Mouse (Mus musculus) megakaryocyte-erythroid progenitor cell, adult 5-6 weeks (primary cell): ENCODE results near the gene Mcpt1. TPM values are rescaled to one million over a fixed set of nuclear protein-coding genes. Genes with fewer than 3 reads are reported as not detected.
"Not testable (repeated sequence)": the region's sequence is repeated elsewhere in the genome, so short reads cannot be mapped to it uniquely, and the experiment has no call there.

ENCODE experiments used
- ATAC-seq: replicated peaks from 2 replicates; pipeline ENCODE4 v1.8.0; 2016; ENCODE audit warnings: mild to moderate bottlenecking, inconsistent platforms; ENCODE audit not compliant: severe bottlenecking, poor library complexity, low FRiP score, low TSS enrichment
- total RNA-seq, 2 experiments: library from RNA; stranded (forward) in 1 of 2; stranded (reverse) in 1 of 2; fragments of 200-1000, 215-1000 nt in 1 of 2; fragments of >200 nt in 1 of 2; fragmentation: Nextera tagmentation in 1 of 2; gene quantifications; 2 replicates each; pipeline ENCODE4 v1.2.3; 2014 to 2017

Gene Mcpt1
- total RNA-seq (2014; fragmentation: Nextera tagmentation) (not detected in 2 replicates), total RNA-seq (2017) (not detected in 2 replicates)

- ATAC-seq = not testable (repeated sequence)
Measured at GRCm38 (mm10) chr14:56017671-56018070, at the start of gene Mcpt1. TSS of gene Mcpt1 (plus strand) at chr14:56017971.

DNA sequence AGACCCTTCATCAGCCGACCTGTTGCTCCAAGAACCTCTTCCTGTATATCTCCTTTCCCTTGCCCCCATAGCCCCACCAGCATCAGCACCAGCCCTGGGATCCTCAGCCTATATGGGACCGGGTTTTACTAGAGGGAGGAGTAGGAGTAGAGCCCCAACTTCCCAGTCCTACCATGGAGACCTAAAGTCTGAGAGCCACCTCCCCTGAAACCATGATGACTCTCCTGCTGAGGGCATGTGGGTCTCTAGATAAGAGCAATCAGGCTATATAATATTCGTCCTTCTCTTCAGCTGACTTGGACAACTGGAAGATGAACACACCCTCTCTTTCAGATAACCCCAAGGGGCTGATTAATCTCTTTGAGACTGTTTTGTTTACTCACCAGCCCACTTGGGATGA, 30.3 kb upstream of the Mcpt1 start:
- peak; percentile 93 for ATAC-seq

DNA sequence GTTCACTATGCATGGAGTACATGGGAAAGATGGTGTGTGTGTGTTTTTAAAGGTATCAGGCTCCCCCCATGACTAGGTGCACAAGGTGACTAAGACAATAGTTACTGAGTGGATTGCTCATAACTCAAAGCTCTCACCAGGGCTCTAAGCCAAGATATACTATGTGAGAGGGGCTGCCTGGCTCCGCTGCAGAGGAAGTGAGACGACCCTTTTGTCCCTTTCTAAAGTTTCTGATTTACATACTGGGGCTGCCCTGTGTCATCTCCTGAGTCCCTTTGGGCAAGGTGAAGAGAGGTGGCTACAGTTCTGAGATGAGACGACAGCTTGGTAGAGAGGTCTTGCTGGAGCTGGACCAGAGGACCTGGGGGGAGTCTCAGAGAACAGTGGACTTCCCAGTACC, 4.6 kb upstream of the Mcpt1 start:
- ATAC-seq = no peak

GRCm38 (mm10) chr14:56013924-56014323, 3.8 kb upstream of the Mcpt1 start:
- no peak for ATAC-seq

GRCm38 (mm10) chr14:56019446-56019845, 1.7 kb downstream of the Mcpt1 start:
- ATAC-seq = no peak

DNA sequence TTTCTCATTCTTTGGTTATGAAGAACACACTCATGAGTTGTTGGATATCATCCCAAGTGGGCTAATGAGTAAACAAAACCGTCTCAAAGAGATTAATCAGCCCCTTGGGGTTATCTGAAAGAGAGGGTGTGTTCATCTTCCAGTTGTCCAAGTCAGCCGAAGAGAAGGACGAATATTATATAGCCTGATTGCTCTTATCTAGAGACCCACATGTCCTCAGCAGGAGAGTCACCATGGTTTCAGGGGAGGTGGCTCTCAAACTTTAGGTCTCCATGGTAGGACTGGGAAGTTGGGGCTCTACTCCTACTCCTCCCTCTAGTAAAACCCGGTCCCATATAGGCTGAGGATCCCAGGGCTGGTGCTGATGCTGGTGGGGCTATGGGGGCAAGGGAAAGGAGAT, 3.5 kb downstream of the Mcpt1 start:
- peak; percentile 98 for ATAC-seq

DNA sequence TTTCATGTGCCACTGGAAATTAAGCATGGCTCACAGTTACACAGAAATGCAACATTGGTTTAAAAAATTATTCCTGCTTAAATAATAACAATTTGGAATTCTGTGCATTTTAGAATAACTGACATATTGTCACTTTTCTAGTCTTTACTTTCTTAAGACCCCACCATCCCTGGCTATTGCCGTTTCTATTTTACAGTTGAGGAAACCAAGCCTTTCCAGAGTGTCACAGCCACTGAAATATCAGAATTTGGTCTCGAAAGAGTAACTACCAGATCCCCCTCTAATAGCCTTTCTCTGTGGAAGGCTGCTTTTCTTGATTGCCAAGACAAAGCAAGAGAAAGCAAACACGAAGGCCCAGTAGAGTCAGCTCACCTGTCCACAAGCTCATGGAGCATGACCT, 12.6 kb downstream of the Mcpt1 start, which contains the start of gene Mcpt9:
Gene Mcpt9, minus strand, starts transcription at position 101 of the 400 bp plus-strand sequence.
- ATAC-seq = not testable (repeated sequence)

DNA sequence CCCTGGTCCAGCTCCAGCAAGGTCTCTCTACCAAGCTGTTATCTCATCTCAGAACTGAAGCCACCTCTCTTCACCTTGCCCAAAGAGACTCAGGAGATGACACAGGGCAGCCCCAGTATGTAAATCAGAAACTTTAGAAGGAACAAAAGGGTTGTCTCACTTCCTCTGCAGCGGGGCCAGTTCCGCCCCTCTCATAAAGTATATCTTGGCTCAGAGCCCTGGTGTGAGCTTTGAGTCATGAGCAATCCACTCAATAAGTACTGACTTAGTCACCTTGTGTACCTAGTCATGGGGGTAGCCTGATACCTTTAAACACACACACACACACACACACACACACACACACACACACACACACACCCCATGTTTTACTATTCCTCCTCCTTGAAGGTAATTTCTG, 16.7 kb downstream of the Mcpt1 start:
- no peak for ATAC-seq

- peak; percentile 77 for ATAC-seq
Measured at GRCm38 (mm10) chr14:56041792-56042191, 24.0 kb downstream of the Mcpt1 start, which contains the start of gene Mcpt2. TSS of gene Mcpt2 (plus strand) at chr14:56042041.

- ATAC-seq = no peak
Measured at GRCm38 (mm10) chr14:56055408-56055807, 37.6 kb downstream of the Mcpt1 start.

GRCm38 (mm10) chr14:56057722-56058121, 40.0 kb downstream of the Mcpt1 start:
- ATAC-seq = peak; percentile 77

DNA sequence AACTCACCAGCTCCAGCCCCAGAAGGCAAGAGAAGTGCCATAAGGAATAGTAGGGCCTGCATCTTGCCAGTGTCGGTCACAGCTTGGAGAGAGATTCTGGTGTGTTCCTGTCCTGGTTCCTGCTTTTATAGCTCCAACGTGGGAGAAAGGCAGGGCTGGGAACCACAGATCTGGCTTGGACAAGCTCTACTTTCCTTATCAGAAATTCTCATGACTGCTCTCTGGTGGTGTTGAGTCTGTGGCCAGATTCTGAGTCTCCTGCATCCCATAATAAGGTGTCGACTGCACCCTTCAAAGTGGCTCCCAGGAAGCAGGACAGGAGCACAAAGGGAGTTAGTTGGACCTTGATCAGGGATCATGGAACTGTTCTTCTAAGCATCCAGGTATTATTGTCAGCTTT, 44.4 kb downstream of the Mcpt1 start, which contains the start of gene Mcpt4:
Gene Mcpt4, minus strand, starts transcription at position 101 of the 400 bp plus-strand sequence.
- ATAC-seq = not testable (repeated sequence)

Other genes with a start within 250 kb of the Mcpt1 start
- not detected in 2 replicates for gene Adcy4, start 233.9 kb upstream of the Mcpt1 start, total RNA-seq (2014; fragmentation: Nextera tagmentation)
- gene Adcy4, start 233.9 kb upstream of the Mcpt1 start, total RNA-seq (2017) = not detected in 2 replicates
- 55.7 and 87.0 TPM in 2 replicates for gene Ripk3, start 229.1 kb upstream of the Mcpt1 start, total RNA-seq (2014; fragmentation: Nextera tagmentation)
- 8.9 and 23.1 TPM in 2 replicates for gene Ripk3, start 229.1 kb upstream of the Mcpt1 start, total RNA-seq (2017)
- not detected in 2 replicates for gene Nfatc4, start 194.8 kb upstream of the Mcpt1 start, total RNA-seq (2014; fragmentation: Nextera tagmentation)
- gene Nfatc4, start 194.8 kb upstream of the Mcpt1 start, total RNA-seq (2017) = not detected in 2 replicates
- gene Nynrin, start 164.0 kb upstream of the Mcpt1 start, total RNA-seq (2014; fragmentation: Nextera tagmentation) = 1.9 and 2.7 TPM in 2 replicates
- gene Nynrin, start 164.0 kb upstream of the Mcpt1 start, total RNA-seq (2017) = 1.2 and 2.0 TPM in 2 replicates
- not detected in 2 replicates for gene Cbln3, start 133.6 kb upstream of the Mcpt1 start, total RNA-seq (2014; fragmentation: Nextera tagmentation)
- not detected in 2 replicates for gene Cbln3, start 133.6 kb upstream of the Mcpt1 start, total RNA-seq (2017)
- 10.9 and 12.1 TPM in 2 replicates for gene Khnyn, start 133.0 kb upstream of the Mcpt1 start, total RNA-seq (2014; fragmentation: Nextera tagmentation)
- 8.7 and 16.3 TPM in 2 replicates for gene Khnyn, start 133.0 kb upstream of the Mcpt1 start, total RNA-seq (2017)
- gene Sdr39u1, start 117.7 kb upstream of the Mcpt1 start, total RNA-seq (2014; fragmentation: Nextera tagmentation) = 7.8 and 17.0 TPM in 2 replicates
- gene Sdr39u1, start 117.7 kb upstream of the Mcpt1 start, total RNA-seq (2017) = 3.9 and 6.7 TPM in 2 replicates
- 1.4 TPM in 1 of 2 replicates, not detected in the other for gene Cma1, start 73.3 kb upstream of the Mcpt1 start, total RNA-seq (2014; fragmentation: Nextera tagmentation)
- 1.1 TPM in 1 of 2 replicates, not detected in the other for gene Cma1, start 73.3 kb upstream of the Mcpt1 start, total RNA-seq (2017)
- gene Cma2, start 67.0 kb upstream of the Mcpt1 start, total RNA-seq (2014; fragmentation: Nextera tagmentation) = not detected in 2 replicates
- not detected in 2 replicates for gene Cma2, start 67.0 kb upstream of the Mcpt1 start, total RNA-seq (2017)
- gene Mcpt9, start 12.5 kb downstream of the Mcpt1 start, total RNA-seq (2014; fragmentation: Nextera tagmentation) = not detected in 2 replicates
- gene Mcpt9, start 12.5 kb downstream of the Mcpt1 start, total RNA-seq (2017) = not detected in 2 replicates
- gene Mcpt2, start 24.1 kb downstream of the Mcpt1 start, total RNA-seq (2014; fragmentation: Nextera tagmentation) = not detected in 2 replicates
- not detected in 2 replicates for gene Mcpt2, start 24.1 kb downstream of the Mcpt1 start, total RNA-seq (2017)
- gene Mcpt4, start 44.3 kb downstream of the Mcpt1 start, total RNA-seq (2014; fragmentation: Nextera tagmentation) = not detected in 2 replicates
- not detected in 2 replicates for gene Mcpt4, start 44.3 kb downstream of the Mcpt1 start, total RNA-seq (2017)
- not detected in 2 replicates for gene Mcpt8, start 67.3 kb downstream of the Mcpt1 start, total RNA-seq (2014; fragmentation: Nextera tagmentation)
- 1.2 TPM in 1 of 2 replicates, not detected in the other for gene Mcpt8, start 67.3 kb downstream of the Mcpt1 start, total RNA-seq (2017)
- 2.8 TPM in 1 of 2 replicates, not detected in the other for gene Ctsg, start 84.6 kb downstream of the Mcpt1 start, total RNA-seq (2014; fragmentation: Nextera tagmentation)
- gene Ctsg, start 84.6 kb downstream of the Mcpt1 start, total RNA-seq (2017) = 3.5 and 16.0 TPM in 2 replicates
- gene Gzme, start 102.7 kb downstream of the Mcpt1 start, total RNA-seq (2014; fragmentation: Nextera tagmentation) = not detected in 2 replicates
- not detected in 2 replicates for gene Gzme, start 102.7 kb downstream of the Mcpt1 start, total RNA-seq (2017)
- gene Gzmd, start 114.6 kb downstream of the Mcpt1 start, total RNA-seq (2014; fragmentation: Nextera tagmentation) = not detected in 2 replicates
- not detected in 2 replicates for gene Gzmd, start 114.6 kb downstream of the Mcpt1 start, total RNA-seq (2017)
- not detected in 2 replicates for gene Gzmg, start 141.6 kb downstream of the Mcpt1 start, total RNA-seq (2014; fragmentation: Nextera tagmentation)
- gene Gzmg, start 141.6 kb downstream of the Mcpt1 start, total RNA-seq (2017) = not detected in 2 replicates
- not detected in 2 replicates for gene Gzmn, start 156.6 kb downstream of the Mcpt1 start, total RNA-seq (2014; fragmentation: Nextera tagmentation)
- not detected in 2 replicates for gene Gzmn, start 156.6 kb downstream of the Mcpt1 start, total RNA-seq (2017)
- not detected in 2 replicates for gene Gzmf, start 193.4 kb downstream of the Mcpt1 start, total RNA-seq (2014; fragmentation: Nextera tagmentation)
- not detected in 2 replicates for gene Gzmf, start 193.4 kb downstream of the Mcpt1 start, total RNA-seq (2017)
- not detected in 2 replicates for gene Gzmc, start 216.7 kb downstream of the Mcpt1 start, total RNA-seq (2014; fragmentation: Nextera tagmentation)
- gene Gzmc, start 216.7 kb downstream of the Mcpt1 start, total RNA-seq (2017) = not detected in 2 replicates
- gene Gzmb, start 244.3 kb downstream of the Mcpt1 start, total RNA-seq (2014; fragmentation: Nextera tagmentation) = 1.1 TPM in 1 of 2 replicates, not detected in the other
- 0.33 and 1.8 TPM in 2 replicates for gene Gzmb, start 244.3 kb downstream of the Mcpt1 start, total RNA-seq (2017)